ENCODE assay signal across 9 mouse cellular contexts in the genomic region with DNA sequence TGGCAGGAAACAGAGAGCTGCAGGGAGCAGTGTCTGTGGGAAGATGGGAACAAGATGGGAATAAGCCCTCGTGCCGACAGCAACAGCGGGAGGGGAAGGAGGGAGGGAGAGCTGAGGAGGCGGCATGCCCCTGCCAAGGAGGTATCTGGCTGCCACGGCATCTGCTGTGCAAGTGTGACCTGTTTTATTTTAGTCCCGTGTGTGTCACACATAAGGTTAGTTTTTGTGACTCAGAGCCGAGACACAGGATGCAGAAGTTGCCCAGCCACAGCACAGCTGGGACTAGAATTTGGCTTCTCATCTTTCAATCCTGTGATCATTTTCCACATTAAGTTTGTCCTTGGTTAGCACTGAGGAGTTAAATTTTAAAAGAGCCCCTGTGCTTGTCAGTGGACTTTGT.
DNase-seq lines count a peak whose midpoint lies in the region; ATAC-seq and TF ChIP-seq lines count a peak whose summit lies in the region.
"Had no signal": no experiment of that assay in that cellular context is flagged by ENCODE, and none has a peak within 500 bp of the region (broad histone marks: within the 10 kb centered on the region; RNA-seq: fewer than 3 reads in every experiment).

No protein-coding gene starts in this region.

- no peak overlapping the region for H3K9ac ChIP-seq in limb, embryonic 13.5 days
- no peak overlapping the region for H3K9ac ChIP-seq in embryonic facial prominence, embryonic 14.5 days (ENCODE audit: low read depth, low read length)
- no peak overlapping the region for H3K9ac ChIP-seq in intestine, postnatal 0 days (ENCODE audit: low read depth, low read length)
- no peak overlapping the region for H3K9ac ChIP-seq in hindbrain, embryonic 14.5 days

- no peaks in the 10 kb centered on the region for H3K9me3 ChIP-seq in limb, embryonic 13.5 days
- H3K9me3 ChIP-seq in limb, embryonic 10.5 days (replicated peaks), result no peaks in the 10 kb centered on the region
- H3K9me3 ChIP-seq in embryonic facial prominence, embryonic 14.5 days (ENCODE audit: control insufficient read depth, low read length), result no peaks in the 10 kb centered on the region
- no peaks in the 10 kb centered on the region for H3K9me3 ChIP-seq in intestine, postnatal 0 days (ENCODE audit: control insufficient read depth)
- no peaks in the 10 kb centered on the region for H3K9me3 ChIP-seq in hindbrain, embryonic 14.5 days (ENCODE audit: control insufficient read depth, low read length)

- peak overlapping the region; percentile 28; the same call in 1 of the 2 replicates for H3K27ac ChIP-seq in limb, embryonic 13.5 days
- no peak overlapping the region for H3K27ac ChIP-seq in limb, embryonic 10.5 days
- H3K27ac ChIP-seq in embryonic facial prominence, embryonic 14.5 days (replicated peaks; ENCODE audit: low read depth, low read length), result no peak overlapping the region
- no peak overlapping the region for H3K27ac ChIP-seq in intestine, postnatal 0 days (ENCODE audit: low read depth, low read length)
- H3K27ac ChIP-seq in hindbrain, embryonic 14.5 days, result no peak overlapping the region

- ATAC-seq in limb, embryonic 13.5 days (ENCODE audit: low FRiP score, low read depth), result no peak; the same call in 1 of the 2 replicates
- peak; percentile 32; the same call in 1 of the 2 replicates for ATAC-seq in embryonic facial prominence, embryonic 14.5 days (ENCODE audit: low read depth)
- ATAC-seq in intestine, postnatal 0 days, result no peak
- ATAC-seq in hindbrain, embryonic 14.5 days (ENCODE audit: low FRiP score), result no peak
- ATAC-seq: forebrain, embryonic 14.5 days had no signal

- no peaks in the 10 kb centered on the region for H3K27me3 ChIP-seq in limb, embryonic 13.5 days
- H3K27me3 ChIP-seq in limb, embryonic 10.5 days (ENCODE audit: low read depth, poor library complexity, severe bottlenecking), result no peaks in the 10 kb centered on the region
- no peaks in the 10 kb centered on the region for H3K27me3 ChIP-seq in embryonic facial prominence, embryonic 14.5 days (replicated peaks; ENCODE audit: control insufficient read depth, insufficient read depth, low read length)
- H3K27me3 ChIP-seq in intestine, postnatal 0 days (replicated peaks; ENCODE audit: control insufficient read depth, insufficient read depth, low read length), result no peaks in the 10 kb centered on the region
- no peaks in the 10 kb centered on the region for H3K27me3 ChIP-seq in hindbrain, embryonic 14.5 days (ENCODE audit: control insufficient read depth, insufficient read depth, low read length)

- no peak for TF ChIP-seq CTCF in intestine, postnatal 0 days (IDR thresholded peaks at IDR 0.05; ENCODE audit: low read depth)

- peaks cover 62% of the 10 kb centered on the region for H3K4me1 ChIP-seq in limb, embryonic 13.5 days
- H3K4me1 ChIP-seq in limb, embryonic 10.5 days, result peaks cover 48% of the 10 kb centered on the region
- H3K4me1 ChIP-seq in embryonic facial prominence, embryonic 14.5 days (ENCODE audit: control insufficient read depth, insufficient read depth, low read length), result peaks cover 14% of the 10 kb centered on the region
- no peaks in the 10 kb centered on the region for H3K4me1 ChIP-seq in intestine, postnatal 0 days (replicated peaks; ENCODE audit: control insufficient read depth, insufficient read depth, low read length)
- peaks cover 13% of the 10 kb centered on the region for H3K4me1 ChIP-seq in hindbrain, embryonic 14.5 days (replicated peaks; ENCODE audit: control insufficient read depth, insufficient read depth, low read length)

- H3K4me2 ChIP-seq in limb, embryonic 13.5 days (replicated peaks), result no peak overlapping the region
- H3K4me2 ChIP-seq in embryonic facial prominence, embryonic 14.5 days (ENCODE audit: low read depth, low read length), result no peak overlapping the region
- H3K4me2 ChIP-seq in intestine, postnatal 0 days (replicated peaks; ENCODE audit: low read depth), result no peak overlapping the region
- no peak overlapping the region for H3K4me2 ChIP-seq in hindbrain, embryonic 14.5 days (replicated peaks)

- H3K36me3 ChIP-seq in limb, embryonic 13.5 days, result no peaks in the 10 kb centered on the region
- peaks cover 3% of the 10 kb centered on the region for H3K36me3 ChIP-seq in limb, embryonic 10.5 days
- no peaks in the 10 kb centered on the region for H3K36me3 ChIP-seq in embryonic facial prominence, embryonic 14.5 days (ENCODE audit: control insufficient read depth, insufficient read depth, low read length)
- peaks cover 6% of the 10 kb centered on the region; the same call in 1 of the 2 replicates for H3K36me3 ChIP-seq in intestine, postnatal 0 days (ENCODE audit: control insufficient read depth, insufficient read depth)
- H3K36me3 ChIP-seq in hindbrain, embryonic 14.5 days (replicated peaks; ENCODE audit: control insufficient read depth, insufficient read depth), result no peaks in the 10 kb centered on the region

- WGBS in limb, embryonic 13.5 days, result 30% methylated on average over 7 of the region's 7 CpGs
- WGBS in limb, embryonic 10.5 days, result 59% methylated on average over 7 of the region's 7 CpGs
- 27% methylated on average over 7 of the region's 7 CpGs for WGBS in embryonic facial prominence, embryonic 14.5 days
- 71% methylated on average over 7 of the region's 7 CpGs for WGBS in intestine, postnatal 0 days
- WGBS in hindbrain, embryonic 14.5 days, result 63% methylated on average over 7 of the region's 7 CpGs

- no peak overlapping the region for H3K4me3 ChIP-seq in limb, embryonic 13.5 days
- no peak overlapping the region for H3K4me3 ChIP-seq in limb, embryonic 10.5 days
- no peak overlapping the region for H3K4me3 ChIP-seq in embryonic facial prominence, embryonic 14.5 days (ENCODE audit: low read depth, low read length)
- no peak overlapping the region for H3K4me3 ChIP-seq in intestine, postnatal 0 days (ENCODE audit: low read depth, low read length)
- H3K4me3 ChIP-seq in hindbrain, embryonic 14.5 days (replicated peaks; ENCODE audit: low read length), result no peak overlapping the region

- DNase-seq in limb, embryonic 10.5 days (ENCODE audit: low spot score), result no peak
- peak; percentile 50 for DNase-seq in embryonic facial prominence, embryonic 14.5 days (ENCODE audit: low spot score)
- DNase-seq in layer of hippocampus, adult 9-11 months, result peak; percentile 65
- DNase-seq in telencephalon, adult 2 months (ENCODE audit: low read depth, low spot score), result peak; percentile 89
- DNase-seq in hindbrain, embryonic 14.5 days (ENCODE audit: low spot score), result no peak
- DNase-seq in retina, postnatal 1 day, result no peak

Comparison
In these comparisons a context has a peak if more than half of its experiments do, and no peak if none do; other contexts are left out.
1. DNase-seq: peak in embryonic facial prominence, embryonic 14.5 days (single experiment), layer of hippocampus, adult 9-11 months (single experiment) and telencephalon, adult 2 months (single experiment); none in limb, embryonic 10.5 days (single experiment), hindbrain, embryonic 14.5 days (single experiment) and retina, postnatal 1 day (single experiment).